Mouse (Mus musculus) myocyte (in vitro differentiated cells): ENCODE results near the gene Spdye4b. TPM values are rescaled to one million over a fixed set of nuclear protein-coding genes. Genes with fewer than 3 reads are reported as not detected.
"Not testable (repeated sequence)": the region's sequence is repeated elsewhere in the genome, so short reads cannot be mapped to it uniquely, and the experiment has no call there.

Experiments
- H3K27me3 ChIP-seq: one replicate; pipeline ENCODE4 v1.6.1; 2011; ENCODE audit not compliant: control insufficient read depth, insufficient read depth, insufficient read length
- H3K36me3 ChIP-seq: one replicate; pipeline ENCODE4 v1.6.1; 2011; ENCODE audit not compliant: control insufficient read depth, insufficient read depth
- H3K4me2 ChIP-seq: one replicate; pipeline ENCODE4 v1.6.1; 2011; ENCODE audit warnings: low read depth, control low read depth
- H3K4me3 ChIP-seq: one replicate; pipeline ENCODE4 v1.5.1; 2011; ENCODE audit warnings: mild to moderate bottlenecking, control low read depth, moderate library complexity
- H3K79me2 ChIP-seq: one replicate; pipeline ENCODE4 v1.6.1; 2011; ENCODE audit not compliant: control insufficient read depth, insufficient read depth
- H3ac ChIP-seq: one replicate; pipeline ENCODE4 v1.6.1; 2011; ENCODE audit not compliant: control insufficient read depth, insufficient read length
- CEBPB ChIP-seq: IDR thresholded peaks from 2 replicates; pipeline ENCODE4 v1.6.1; 2011; ENCODE audit warnings: mild to moderate bottlenecking, moderate library complexity; ENCODE audit not compliant: poor library complexity, insufficient read depth, severe bottlenecking
- E2F4 ChIP-seq: IDR thresholded peaks from one replicate; pipeline ENCODE4 v1.6.1; 2011; ENCODE audit warnings: mild to moderate bottlenecking, control low read depth, moderate library complexity; ENCODE audit not compliant: insufficient read depth
- MAX ChIP-seq: IDR thresholded peaks from one replicate; pipeline ENCODE4 v1.6.1; 2011; ENCODE audit warnings: low read depth, mild to moderate bottlenecking, control low read depth
- MYOD1 ChIP-seq, 3 experiments: IDR thresholded peaks; one replicate each; pipeline ENCODE4 v1.6.1; 2011; ENCODE audit warnings: control low read depth in 2 of 3, low read depth in 2 of 3, mild to moderate bottlenecking in 2 of 3, moderate library complexity in 1 of 3; ENCODE audit not compliant: insufficient read length in 2 of 3, control insufficient read depth in 1 of 3
- MYOG ChIP-seq, 3 experiments: IDR thresholded peaks; one replicate each; pipeline ENCODE4 v1.6.1; 2011; ENCODE audit warnings: control low read depth in 2 of 3, low read depth in 2 of 3, mild to moderate bottlenecking in 2 of 3; ENCODE audit not compliant: insufficient read length in 2 of 3, control insufficient read depth in 1 of 3, insufficient read depth in 1 of 3
- POLR2A ChIP-seq: IDR thresholded peaks from one replicate; pipeline ENCODE4 v1.6.1; 2011; ENCODE audit warnings: low read depth, mild to moderate bottlenecking, control low read depth, moderate library complexity; ENCODE audit not compliant: insufficient read length
- POLR2AphosphoS2 ChIP-seq: IDR thresholded peaks from one replicate; pipeline ENCODE4 v1.6.1; 2011; ENCODE audit warnings: low read depth, control low read depth; ENCODE audit not compliant: insufficient read length
- REST ChIP-seq: IDR thresholded peaks from one replicate; pipeline ENCODE4 v1.6.1; 2011; ENCODE audit warnings: mild to moderate bottlenecking, control low read depth, moderate library complexity; ENCODE audit not compliant: insufficient read depth, insufficient read length
- SRF ChIP-seq: IDR thresholded peaks from one replicate; pipeline ENCODE4 v1.6.1; 2011; ENCODE audit warnings: low read depth; ENCODE audit not compliant: control insufficient read depth, insufficient read length
- TCF12 ChIP-seq: IDR thresholded peaks from one replicate; pipeline ENCODE4 v1.6.1; 2011; ENCODE audit warnings: mild to moderate bottlenecking, control low read depth; ENCODE audit not compliant: poor library complexity, insufficient read depth, severe bottlenecking
- TCF3 ChIP-seq: IDR thresholded peaks from one replicate; pipeline ENCODE4 v1.6.1; 2011; ENCODE audit warnings: low read depth, control low read depth; ENCODE audit not compliant: insufficient read length
- USF1 ChIP-seq: IDR thresholded peaks from one replicate; pipeline ENCODE4 v1.6.1; 2011; ENCODE audit warnings: low read depth, mild to moderate bottlenecking, control low read depth, moderate library complexity
- polyA plus RNA-seq: library from polyadenylated mRNA; unstranded; fragments of >200 nt; fragmentation: generic; extraction: Trizol; gene quantifications from one replicate; pipeline ENCODE4 v1.2.1, GENCODE M21; 2012; ENCODE audit warnings: missing spikeins

Spdye4b gene
- polyA plus RNA-seq, 1 experiment: not detected

DNA sequence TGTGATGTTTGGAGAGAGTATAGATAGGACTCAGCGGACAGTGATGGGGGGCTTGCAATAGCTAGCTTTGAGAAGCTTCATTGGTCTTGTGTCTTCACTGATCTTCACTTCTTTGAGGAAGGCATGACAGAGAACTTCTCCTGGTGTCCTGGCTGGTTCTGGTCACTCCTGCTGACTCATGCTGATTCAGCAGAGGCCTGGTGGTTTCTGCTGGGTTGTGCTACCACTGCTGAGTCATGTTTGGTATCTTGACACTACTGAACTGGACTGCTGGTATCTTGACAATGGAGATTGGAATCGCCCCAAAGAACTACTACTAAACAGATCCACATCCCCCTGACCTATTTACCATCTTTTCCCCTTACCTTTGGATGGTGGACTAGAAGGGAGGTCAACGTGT lies 25.3 kb upstream of the Spdye4b start:
- H3ac ChIP-seq: no peak overlapping the region
- H3K36me3 ChIP-seq: no peaks in the 10 kb centered on the region
- H3K4me3 ChIP-seq: no peak overlapping the region
- TF ChIP-seq MYOG (IDR thresholded peaks at IDR 0.05; ENCODE audit: control insufficient read depth in 1 of 3, insufficient read depth in 1 of 3, insufficient read length in 2 of 3, low read depth in 2 of 3): no peak
- TF ChIP-seq POLR2A: no peak
- TF ChIP-seq TCF3: no peak
- no peak for TF ChIP-seq CEBPB
- no peak for TF ChIP-seq MYOD1 (IDR thresholded peaks at IDR 0.05; ENCODE audit: control insufficient read depth in 1 of 3, insufficient read length in 2 of 3, low read depth in 2 of 3)
- TF ChIP-seq MAX: no peak
- no peak for TF ChIP-seq USF1
- TF ChIP-seq REST: no peak
- TF ChIP-seq POLR2AphosphoS2: no peak
- TF ChIP-seq SRF: no peak
- no peak for TF ChIP-seq TCF12
- TF ChIP-seq E2F4: no peak
- H3K27me3 ChIP-seq: peaks cover 8% of the 10 kb centered on the region
- H3K79me2 ChIP-seq: no peaks in the 10 kb centered on the region
- no peak overlapping the region for H3K4me2 ChIP-seq

GRCm38 (mm10) chr5:143165508-143166070 lies 15.2 kb upstream of the Spdye4b start:
- Histone ChIP-seq H3K27me3 (no peaks in the 10 kb centered on the region), H3ac (no peak overlapping the region), H3K36me3 (no peaks in the 10 kb centered on the region), H3K4me3 (no peak overlapping the region), H3K4me2 (no peak overlapping the region), H3K79me2 (no peaks in the 10 kb centered on the region)
- TF ChIP-seq E2F4 (no peak), SRF (no peak)

- no peak for TF ChIP-seq E2F4
- no peak for TF ChIP-seq USF1
- no peak for TF ChIP-seq POLR2AphosphoS2
- no peak for TF ChIP-seq MYOD1 (IDR thresholded peaks at IDR 0.05; ENCODE audit: control insufficient read depth in 1 of 3, insufficient read length in 2 of 3, low read depth in 2 of 3)
- no peak for TF ChIP-seq SRF
- no peak for TF ChIP-seq TCF3
- no peak for TF ChIP-seq REST
- no peak for TF ChIP-seq MYOG (IDR thresholded peaks at IDR 0.05; ENCODE audit: control insufficient read depth in 1 of 3, insufficient read depth in 1 of 3, insufficient read length in 2 of 3, low read depth in 2 of 3)
- TF ChIP-seq MAX: no peak
- no peak for TF ChIP-seq CEBPB
- no peak for TF ChIP-seq POLR2A
- TF ChIP-seq TCF12: no peak
- Histone ChIP-seq H3ac (no peak overlapping the region), H3K36me3 (peaks cover 43% of the 10 kb centered on the region), H3K4me3 (no peak overlapping the region), H3K27me3 (no peaks in the 10 kb centered on the region), H3K79me2 (peaks cover 11% of the 10 kb centered on the region), H3K4me2 (no peak overlapping the region)
Measured at GRCm38 (mm10) chr5:143175970-143176369, 4.8 kb upstream of the Spdye4b start.

GRCm38 (mm10) chr5:143177541-143178200 lies 3.1 kb upstream of the Spdye4b start:
- Histone ChIP-seq H3K4me3 (no peak overlapping the region), H3ac (no peak overlapping the region), H3K79me2 (peaks cover 11% of the 10 kb centered on the region), H3K4me2 (no peak overlapping the region), H3K27me3 (no peaks in the 10 kb centered on the region), H3K36me3 (peaks cover 43% of the 10 kb centered on the region)
- TF ChIP-seq POLR2AphosphoS2 (no peak), TCF3 (no peak), USF1 (no peak), MAX (no peak), TCF12 (no peak), E2F4 (no peak), CEBPB (no peak)

GRCm38 (mm10) chr5:143179179-143179578 lies 1.6 kb upstream of the Spdye4b start:
- Histone ChIP-seq H3K79me2 (peaks cover 11% of the 10 kb centered on the region), H3K36me3 (peaks cover 30% of the 10 kb centered on the region), H3K4me2 (peak overlapping the region; percentile 22), H3ac (no peak overlapping the region), H3K27me3 (no peaks in the 10 kb centered on the region), H3K4me3 (no peak overlapping the region)
- TF ChIP-seq POLR2A (no peak), USF1 (no peak), TCF3 (no peak), MYOG (IDR thresholded peaks at IDR 0.05; ENCODE audit: control insufficient read depth in 1 of 3, insufficient read depth in 1 of 3, insufficient read length in 2 of 3, low read depth in 2 of 3) (no peak), CEBPB (no peak), E2F4 (no peak), REST (no peak), POLR2AphosphoS2 (no peak)

GRCm38 (mm10) chr5:143188014-143188413 lies 7.2 kb downstream of the Spdye4b start:
- not testable (repeated sequence) for H3K79me2 ChIP-seq

More at GRCm38 (mm10) chr5:143188014-143188413, 7.2 kb downstream of the Spdye4b start:
- H3K4me2 ChIP-seq, H3K4me3 ChIP-seq, H3ac ChIP-seq, H3K36me3 ChIP-seq: not testable (repeated sequence)
- peaks cover 11% of the 10 kb centered on the region for H3K27me3 ChIP-seq
